8 mouse cellular contexts compared by ENCODE assay signal in genomic region chr16:16600461-16600860, GRCm38 (mm10). TPM values are rescaled to one million over a fixed set of nuclear protein-coding genes. Genes with fewer than 3 reads are reported as not detected.
DNase-seq lines count a peak whose midpoint lies in the region; ATAC-seq lines count a peak whose summit lies in the region.

Fgd4 (minus strand) TSS chr16:16600549.

- ATAC-seq in intestine, embryonic 14.5 days (replicated peaks; ENCODE audit: low FRiP score, low TSS enrichment, low read depth): peak; percentile 65; the same call in 1 of the 2 replicates
- ATAC-seq in liver, embryonic 15.5 days (ENCODE audit: insufficient read depth): no peak

- peak within 1 kb of the TSS; percentile 88 for H3K27ac ChIP-seq in intestine, embryonic 14.5 days (ENCODE audit: low read depth)
- H3K27ac ChIP-seq in liver, embryonic 15.5 days (replicated peaks): peak within 1 kb of the TSS; percentile 55; the same call in 1 of the 2 replicates

- H3K4me2 ChIP-seq in intestine, embryonic 14.5 days (ENCODE audit: low read length): peak within 1 kb of the TSS; percentile 84
- peak within 1 kb of the TSS; percentile 75 for H3K4me2 ChIP-seq in liver, embryonic 15.5 days

- H3K9me3 ChIP-seq in intestine, embryonic 14.5 days (ENCODE audit: control insufficient read depth, low read length): no peaks in the 10 kb centered on the region
- no peaks in the 10 kb centered on the region for H3K9me3 ChIP-seq in liver, embryonic 15.5 days (replicated peaks)

- no peaks in the 10 kb centered on the region for H3K36me3 ChIP-seq in intestine, embryonic 14.5 days (ENCODE audit: control insufficient read depth, insufficient read depth, low read length)
- no peaks in the 10 kb centered on the region for H3K36me3 ChIP-seq in liver, embryonic 15.5 days (replicated peaks)

- H3K4me3 ChIP-seq in intestine, embryonic 14.5 days (ENCODE audit: low read depth, low read length): peak within 1 kb of the TSS; percentile 81
- H3K4me3 ChIP-seq in liver, embryonic 15.5 days (replicated peaks): peak within 1 kb of the TSS; percentile 60

- DNase-seq in adrenal gland, adult 2 months: no peak
- DNase-seq in adrenal gland, adult (ENCODE audit: inconsistent age in 2 of 2, low spot score in 1 of 2): no peak
- DNase-seq in adrenal gland, adult 8-10 months: no peak
- DNase-seq in gastrocnemius, adult 8-10 months (ENCODE audit: low spot score in 2 of 2): no peak
- DNase-seq in intestine, embryonic 14.5 days (ENCODE audit: low spot score): no peak
- no peak for DNase-seq in urinary bladder, postnatal 14 days (ENCODE audit: low spot score)
- no peak for DNase-seq in testis, postnatal 10 days (ENCODE audit: low spot score)

- no peaks in the 10 kb centered on the region for H3K4me1 ChIP-seq in intestine, embryonic 14.5 days (replicated peaks; ENCODE audit: control insufficient read depth, insufficient read depth, low read length)
- no peaks in the 10 kb centered on the region for H3K4me1 ChIP-seq in liver, embryonic 15.5 days (replicated peaks)

- no peaks in the 10 kb centered on the region for H3K27me3 ChIP-seq in intestine, embryonic 14.5 days (replicated peaks; ENCODE audit: control insufficient read depth, insufficient read depth, low read length)
- H3K27me3 ChIP-seq in liver, embryonic 15.5 days: peaks cover 31% of the 10 kb centered on the region

- peak within 1 kb of the TSS; percentile 88 for H3K9ac ChIP-seq in intestine, embryonic 14.5 days (ENCODE audit: low read length)
- peak within 1 kb of the TSS; percentile 35; the same call in 1 of the 2 replicates for H3K9ac ChIP-seq in liver, embryonic 15.5 days

- WGBS in intestine, embryonic 14.5 days: 39% methylated on average over 5 of the region's 5 CpGs
- 35% methylated on average over 5 of the region's 5 CpGs for WGBS in liver, embryonic 15.5 days (ENCODE audit: insufficient replicate concordance)

RNA-seq across cellular contexts. Expression of gene Fgd4, which starts in this region (rescaled TPM):
- 10 to 100 TPM; 13.5 to 16.5 TPM for total RNA-seq in adrenal gland, adult 2 months (2021)
- polyA plus RNA-seq in adrenal gland, adult 2 months (2012; rRNA removed): 0.71 and 1.2 TPM in 2 replicates
- 10 to 100 TPM; 15.6 to 18.8 (median 16.9) TPM for total RNA-seq in adrenal gland, adult 8-10 months (2022)
- 10 to 100 TPM; 21.3 to 30.5 (median 24.0) TPM for total RNA-seq in gastrocnemius, adult 8-10 months (2022)
- 14.6 and 16.1 TPM in 2 replicates for polyA plus RNA-seq in intestine, embryonic 14.5 days (2014; fragmentation: Nextera tagmentation; extraction: Ambion mirVana)
- polyA plus RNA-seq in liver, embryonic 15.5 days (2015; fragmentation: Nextera tagmentation; extraction: Ambion mirVana): 2.2 and 2.6 TPM in 2 replicates
